Mouse (Mus musculus) MEL (cell line): Measurements from ENCODE around the gene 4930524B15Rik. TPM values are rescaled to one million over a fixed set of nuclear protein-coding genes. Genes with fewer than 3 reads are reported as not detected.

Source experiments
- DNase-seq: peaks from one replicate; pipeline ENCODE4 v3.0.0; 2011; ENCODE audit warnings: low read depth, low spot score
- H3K27ac ChIP-seq: 2 replicates; pipeline ENCODE4 v1.5.1; 2012; ENCODE audit warnings: low read depth, mild to moderate bottlenecking, control low read depth, low read length, moderate library complexity; ENCODE audit not compliant: control insufficient read depth
- H3K27me3 ChIP-seq, 2 experiments: fragments of 150-350 bp in 1 of 2; sonication (generic) in 1 of 2; 2 replicates each; pipeline ENCODE4 v1.6.1; 2012; ENCODE audit warnings: low read length in 2 of 2, mild to moderate bottlenecking in 2 of 2, improper control_type of control experiment in 1 of 2, moderate library complexity in 1 of 2; ENCODE audit not compliant: insufficient read depth in 2 of 2, control insufficient read depth in 1 of 2
- H3K36me3 ChIP-seq, 2 experiments: 2 replicates each; pipeline ENCODE4 v1.6.1; 2012 to 2014; ENCODE audit warnings: low read length in 2 of 2, improper control_type of control experiment in 1 of 2, inconsistent platforms in 1 of 2, mild to moderate bottlenecking in 1 of 2; ENCODE audit not compliant: insufficient read depth in 2 of 2, control insufficient read depth in 1 of 2
- H3K4me1 ChIP-seq, 2 experiments: fragments of 150-350 bp in 1 of 2; sonication (generic) in 1 of 2; 2 replicates each; pipeline ENCODE4 v1.6.1; 2012; ENCODE audit warnings: low read length in 2 of 2, improper control_type of control experiment in 1 of 2, mild to moderate bottlenecking in 1 of 2; ENCODE audit not compliant: insufficient read depth in 2 of 2, control insufficient read depth in 1 of 2
- H3K4me3 ChIP-seq, 2 experiments: fragments of 150-350 bp in 1 of 2; sonication (generic) in 1 of 2; 2 replicates each; pipeline ENCODE4 v1.5.1; 2012; ENCODE audit warnings: low read depth in 2 of 2, low read length in 2 of 2, mild to moderate bottlenecking in 2 of 2, moderate library complexity in 2 of 2, control low read depth in 1 of 2, improper control_type of control experiment in 1 of 2; ENCODE audit not compliant: control insufficient read depth in 1 of 2, insufficient read depth in 1 of 2
- H3K79me2 ChIP-seq: 2 replicates; pipeline ENCODE4 v1.6.1; 2012; ENCODE audit warnings: mild to moderate bottlenecking, low read length, moderate library complexity; ENCODE audit not compliant: control insufficient read depth, poor library complexity, insufficient read depth
- H3K9ac ChIP-seq: 2 replicates; pipeline ENCODE4 v1.6.1; 2012; ENCODE audit warnings: low read depth, mild to moderate bottlenecking, control low read depth, low read length, moderate library complexity; ENCODE audit not compliant: control insufficient read depth, poor library complexity, severe bottlenecking
- H3K9me3 ChIP-seq: fragments of 150-350 bp; sonication (generic); replicated peaks from 2 replicates; pipeline ENCODE4 v1.6.1; 2012; ENCODE audit warnings: mild to moderate bottlenecking, low read length, improper control_type of control experiment, moderate library complexity; ENCODE audit not compliant: insufficient read depth
- BHLHE40 ChIP-seq: IDR thresholded peaks from 2 replicates; pipeline ENCODE4 v1.6.1; 2012; ENCODE audit warnings: low read depth, mild to moderate bottlenecking, inconsistent platforms, low read length, improper control_type of control experiment, borderline replicate concordance
- CHD1 ChIP-seq: IDR thresholded peaks from 2 replicates; pipeline ENCODE4 v1.6.1; 2012; ENCODE audit warnings: low read depth, mild to moderate bottlenecking, inconsistent platforms, low read length, improper control_type of control experiment
- CHD2 ChIP-seq: IDR thresholded peaks from 2 replicates; pipeline ENCODE4 v1.6.1; 2011; ENCODE audit warnings: low read length, improper control_type of control experiment
- CTCF ChIP-seq, 3 experiments: IDR thresholded peaks in 2 of 3; conservative IDR thresholded peaks in 1 of 3; 2 replicates each; pipeline ENCODE4 v1.5.1; 2011 to 2012; ENCODE audit warnings: low read length in 3 of 3, low read depth in 2 of 3, mild to moderate bottlenecking in 2 of 3, improper control_type of control experiment in 1 of 3, inconsistent platforms in 1 of 3, mixed read lengths in 1 of 3, moderate library complexity in 1 of 3; ENCODE audit not compliant: control insufficient read depth in 1 of 3, insufficient read depth in 1 of 3, poor library complexity in 1 of 3, severe bottlenecking in 1 of 3
- E2F4 ChIP-seq: IDR thresholded peaks from 2 replicates; pipeline ENCODE4 v1.6.1; 2011; ENCODE audit warnings: low read depth, low read length, improper control_type of control experiment, borderline replicate concordance
- ELF1 ChIP-seq: IDR thresholded peaks from 2 replicates; pipeline ENCODE4 v1.6.1; 2014; ENCODE audit warnings: low read depth, mild to moderate bottlenecking, inconsistent platforms, low read length, improper control_type of control experiment, moderate library complexity
- EP300 ChIP-seq, 2 experiments: IDR thresholded peaks; 2 replicates each; pipeline ENCODE4 v1.6.1; 2011; ENCODE audit warnings: improper control_type of control experiment in 2 of 2, low read length in 2 of 2, low read depth in 1 of 2, mild to moderate bottlenecking in 1 of 2
- GABPA ChIP-seq: IDR thresholded peaks from 2 replicates; pipeline ENCODE4 v1.6.1; 2012; ENCODE audit warnings: low read depth, mild to moderate bottlenecking, inconsistent platforms, low read length, improper control_type of control experiment, moderate library complexity
- GATA1 ChIP-seq: IDR thresholded peaks from 2 replicates; pipeline ENCODE4 v1.6.1; 2011; ENCODE audit warnings: low read depth, low read length, improper control_type of control experiment
- HCFC1 ChIP-seq: IDR thresholded peaks from 2 replicates; pipeline ENCODE4 v1.6.1; 2012; ENCODE audit warnings: low read depth, mild to moderate bottlenecking, inconsistent platforms, low read length, improper control_type of control experiment, moderate library complexity
- JUND ChIP-seq: IDR thresholded peaks from 2 replicates; pipeline ENCODE4 v1.6.1; 2011; ENCODE audit warnings: low read depth, mild to moderate bottlenecking, improper control_type of control experiment, low read length
- KAT2A ChIP-seq: conservative IDR thresholded peaks from 2 replicates; pipeline ENCODE4 v1.6.1; 2012; ENCODE audit warnings: low read depth, low read length, improper control_type of control experiment, inconsistent platforms
- MAFK ChIP-seq: IDR thresholded peaks from 2 replicates; pipeline ENCODE4 v1.6.1; 2011; ENCODE audit warnings: low read depth, mild to moderate bottlenecking, low read length, improper control_type of control experiment, borderline replicate concordance
- MAX ChIP-seq: IDR thresholded peaks from 2 replicates; pipeline ENCODE4 v1.6.1; 2011; ENCODE audit warnings: low read length, improper control_type of control experiment
- MAZ ChIP-seq: IDR thresholded peaks from 2 replicates; pipeline ENCODE4 v1.6.1; 2012; ENCODE audit warnings: low read depth, mild to moderate bottlenecking, inconsistent platforms, low read length, improper control_type of control experiment
- MXI1 ChIP-seq: IDR thresholded peaks from 2 replicates; pipeline ENCODE4 v1.6.1; 2011; ENCODE audit warnings: mild to moderate bottlenecking, low read depth, low read length, improper control_type of control experiment
- MYC ChIP-seq: IDR thresholded peaks from 2 replicates; pipeline ENCODE4 v1.6.1; 2011; ENCODE audit warnings: low read depth, mild to moderate bottlenecking, low read length, improper control_type of control experiment, moderate library complexity
- NELFE ChIP-seq: IDR thresholded peaks from 2 replicates; pipeline ENCODE4 v1.6.1; 2011; ENCODE audit warnings: low read depth, low read length, improper control_type of control experiment
- NRF1 ChIP-seq: IDR thresholded peaks from 2 replicates; pipeline ENCODE4 v1.6.1; 2014; ENCODE audit warnings: low read depth, mild to moderate bottlenecking, inconsistent platforms, low read length, improper control_type of control experiment, moderate library complexity; ENCODE audit not compliant: poor library complexity, insufficient read depth, severe bottlenecking
- POLR2A ChIP-seq, 2 experiments: IDR thresholded peaks; 2 replicates each; pipeline ENCODE4 v1.6.1; 2011 to 2012; ENCODE audit warnings: low read length in 2 of 2, mild to moderate bottlenecking in 2 of 2, control low read depth in 1 of 2, improper control_type of control experiment in 1 of 2, low read depth in 1 of 2, moderate library complexity in 1 of 2; ENCODE audit not compliant: control insufficient read depth in 1 of 2, insufficient read depth in 1 of 2, poor library complexity in 1 of 2
- POLR2AphosphoS2 ChIP-seq: IDR thresholded peaks from 2 replicates; pipeline ENCODE4 v1.6.1; 2011; ENCODE audit warnings: low read length, improper control_type of control experiment
- POLR2AphosphoS5 ChIP-seq: IDR thresholded peaks from 2 replicates; pipeline ENCODE4 v1.6.1; 2012; ENCODE audit warnings: low read depth, borderline replicate concordance, mild to moderate bottlenecking, inconsistent platforms, low read length, moderate library complexity, mixed read lengths
- RAD21 ChIP-seq: IDR thresholded peaks from 2 replicates; pipeline ENCODE4 v1.6.1; 2011; ENCODE audit warnings: mild to moderate bottlenecking, low read depth, low read length, improper control_type of control experiment
- RCOR1 ChIP-seq: IDR thresholded peaks from 2 replicates; pipeline ENCODE4 v1.6.1; 2012; ENCODE audit warnings: low read depth, mild to moderate bottlenecking, inconsistent platforms, low read length, improper control_type of control experiment
- TBP ChIP-seq: IDR thresholded peaks from 2 replicates; pipeline ENCODE4 v1.8.0; 2011; ENCODE audit warnings: low read depth, low read length, improper control_type of control experiment
- TCF12 ChIP-seq: IDR thresholded peaks from 2 replicates; pipeline ENCODE4 v1.6.1; 2014; ENCODE audit warnings: low read depth, mild to moderate bottlenecking, inconsistent platforms, low read length, improper control_type of control experiment, moderate library complexity
- UBTF ChIP-seq: IDR thresholded peaks from 2 replicates; pipeline ENCODE4 v1.6.1; 2012; ENCODE audit warnings: low read depth, mild to moderate bottlenecking, inconsistent platforms, low read length, improper control_type of control experiment, moderate library complexity, borderline replicate concordance; ENCODE audit not compliant: insufficient read depth
- USF1 ChIP-seq: IDR thresholded peaks from 2 replicates; pipeline ENCODE4 v1.6.1; 2014; ENCODE audit warnings: low read depth, mild to moderate bottlenecking, inconsistent platforms, low read length, improper control_type of control experiment, moderate library complexity
- USF2 ChIP-seq, 2 experiments: IDR thresholded peaks; 2 replicates each; pipeline ENCODE4 v1.6.1; 2011 to 2012; ENCODE audit warnings: improper control_type of control experiment in 2 of 2, low read length in 2 of 2, borderline replicate concordance in 1 of 2, inconsistent platforms in 1 of 2, low read depth in 1 of 2, mild to moderate bottlenecking in 1 of 2; ENCODE audit not compliant: insufficient read depth in 1 of 2
- ZC3H11A ChIP-seq: IDR thresholded peaks from 2 replicates; pipeline ENCODE4 v1.6.1; 2012; ENCODE audit warnings: low read depth, mild to moderate bottlenecking, inconsistent platforms, low read length, improper control_type of control experiment
- ZKSCAN1 ChIP-seq: IDR thresholded peaks from 2 replicates; pipeline ENCODE4 v1.6.1; 2012; ENCODE audit warnings: low read depth, mild to moderate bottlenecking, inconsistent platforms, low read length, improper control_type of control experiment, moderate library complexity
- ZMIZ1 ChIP-seq: IDR thresholded peaks from 2 replicates; pipeline ENCODE4 v1.6.1; 2012; ENCODE audit warnings: low read depth, mild to moderate bottlenecking, inconsistent platforms, low read length, improper control_type of control experiment, moderate library complexity
- polyA plus RNA-seq, 2 experiments: library from polyadenylated mRNA; stranded (reverse) in 1 of 2; unstranded in 1 of 2; fragments of >175 nt in 1 of 2; fragments of >200 nt in 1 of 2; gene quantifications; 2 replicates each; pipeline versions ENCODE4 v1.2.1 to v1.2.4; 2012; ENCODE audit warnings: low replicate concordance in 2 of 2, low read depth in 1 of 2; ENCODE audit not compliant: insufficient read length in 2 of 2, insufficient read depth in 1 of 2, missing spikeins in 1 of 2
- total RNA-seq: library from RNA; depleted of rRNA; stranded (reverse); fragments of 300-350 nt; gene quantifications from 2 replicates; pipeline ENCODE4 v1.2.3, GENCODE M21; 2012

4930524B15Rik gene
- total and polyA plus RNA-seq, 3 experiments, result 0.03 TPM; not detected in 2

DNA sequence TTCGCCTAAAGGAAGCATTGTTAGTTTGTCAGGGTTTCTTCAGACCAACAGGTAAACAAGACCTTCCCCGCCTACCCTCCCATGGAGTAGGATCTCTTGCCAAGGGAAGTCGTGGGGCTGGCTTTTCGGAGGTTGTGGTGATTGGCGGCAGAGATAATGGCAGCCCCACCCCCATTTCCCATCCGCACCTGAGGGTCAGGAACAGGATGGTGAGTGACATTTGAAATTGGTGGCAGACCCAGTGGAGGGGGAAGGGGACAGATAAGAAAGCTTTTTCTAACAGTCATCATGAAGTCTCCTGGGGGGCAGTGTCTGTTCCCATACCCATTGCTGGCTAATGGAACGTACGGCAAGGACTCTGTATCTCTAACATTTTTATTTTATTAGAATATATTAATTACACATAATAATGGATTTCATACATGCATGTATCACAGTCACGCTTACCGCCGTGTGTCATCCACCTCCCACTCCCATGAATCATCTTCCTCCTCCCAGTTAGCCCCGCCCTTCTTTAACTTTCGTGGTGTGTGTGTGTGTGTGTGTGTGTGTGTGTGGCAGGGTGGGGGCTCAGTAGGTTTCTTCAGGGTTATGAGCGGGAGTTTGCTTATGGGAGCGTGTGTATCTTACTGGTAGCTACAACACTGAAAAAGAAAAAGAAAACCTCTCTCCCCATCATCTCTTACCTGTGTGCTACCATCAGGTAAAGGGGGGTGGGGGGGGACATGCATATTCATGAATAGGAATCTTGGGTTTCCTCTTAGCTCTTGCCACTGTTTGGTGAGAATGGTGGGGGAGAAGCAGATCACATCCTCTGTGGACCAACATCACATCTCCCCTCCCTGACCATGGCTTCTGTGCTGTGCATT lies 16.7 kb upstream of the 4930524B15Rik start:
- Histone ChIP-seq H3K27ac (peak overlapping the region; percentile 9), H3K4me3 (peak overlapping the region; percentile 50 to 56), H3K36me3 (peaks cover 0 to 2% of the 10 kb centered on the region in 2 experiments; a peak in 1 of 4 replicates), H3K4me1 (peaks cover 0 to 6% of the 10 kb centered on the region in 2 experiments; a peak in 2 of 4 replicates), H3K79me2 (no peaks in the 10 kb centered on the region), H3K27me3 (peaks cover 3 to 8% of the 10 kb centered on the region in 2 experiments), H3K9ac (peak overlapping the region; percentile 48), H3K9me3 (no peaks in the 10 kb centered on the region)
- no peak for TF ChIP-seq POLR2A (IDR thresholded peaks at IDR 0.05; ENCODE audit: control insufficient read depth in 1 of 2, insufficient read depth in 1 of 2, low read depth in 1 of 2, low read length in 2 of 2, poor library complexity in 1 of 2)
- TF ChIP-seq MAZ, result peak; percentile 85
- TF ChIP-seq ELF1, result no peak
- 0 out of 2 replicates have a peak, but pooled peaks have one; percentile 27 for TF ChIP-seq TBP
- TF ChIP-seq MYC, result no peak
- TF ChIP-seq ZC3H11A, result no peak
- TF ChIP-seq JUND, result no peak
- TF ChIP-seq MAX, result peak; percentile 63; the same call in 1 of the 2 replicates
- no peak; the same call in 1 of the 2 replicates for TF ChIP-seq RAD21
- no peak for TF ChIP-seq ZMIZ1
- no peak for TF ChIP-seq CTCF (IDR thresholded peaks at IDR 0.05 in 2 of 3, conservative IDR thresholded peaks at IDR 0.05 in 1 of 3; ENCODE audit: control insufficient read depth in 1 of 3, insufficient read depth in 1 of 3, low read depth in 2 of 3, low read length in 3 of 3, poor library complexity in 1 of 3, severe bottlenecking in 1 of 3)
- no peak for TF ChIP-seq NRF1
- no peak for TF ChIP-seq ZKSCAN1
- peak; percentile 65 for TF ChIP-seq GATA1
- TF ChIP-seq CHD1, result no peak
- no peak; the same call in 1 of the 2 replicates for TF ChIP-seq NELFE
- TF ChIP-seq USF1, result no peak
- no peak for TF ChIP-seq CHD2
- no peak for TF ChIP-seq BHLHE40
- peak; percentile 58 for TF ChIP-seq MXI1
- no peak for TF ChIP-seq UBTF
- no peak for TF ChIP-seq HCFC1
- no peak for TF ChIP-seq E2F4
- TF ChIP-seq EP300 (IDR thresholded peaks at IDR 0.05; ENCODE audit: low read depth in 1 of 2, low read length in 2 of 2), result no peak
- no peak for TF ChIP-seq MAFK
- TF ChIP-seq GABPA, result no peak
- no peak; the same call in 1 of the 2 replicates for TF ChIP-seq RCOR1
- no peak for TF ChIP-seq POLR2AphosphoS5
- TF ChIP-seq KAT2A, result no peak
- no peak for TF ChIP-seq TCF12
- TF ChIP-seq USF2 (IDR thresholded peaks at IDR 0.05; ENCODE audit: borderline replicate concordance in 1 of 2, insufficient read depth in 1 of 2, low read depth in 1 of 2, low read length in 2 of 2), result no peak
- TF ChIP-seq POLR2AphosphoS2, result no peak
- DNase-seq, result peak; percentile 77
